Mouse (Mus musculus) small intestine, adult 2 months (tissue): ENCODE results near the gene Nell1.

ENCODE experiments used
- CTCF ChIP-seq: fragments of 200-500 bp; IDR thresholded peaks from 2 replicates; pipeline ENCODE4 v1.5.1; 2012; ENCODE audit warnings: low read depth, mild to moderate bottlenecking, control low read depth, inconsistent platforms, low read length, moderate library complexity, mixed read lengths; ENCODE audit not compliant: insufficient replicate concordance, insufficient read length; ENCODE audit errors: extremely low read depth
- POLR2A ChIP-seq: fragments of 200-500 bp; IDR thresholded peaks from 2 replicates; pipeline ENCODE4 v1.6.1; 2012; ENCODE audit warnings: low read depth, mild to moderate bottlenecking, control low read depth, inconsistent platforms, low read length, moderate library complexity

DNA sequence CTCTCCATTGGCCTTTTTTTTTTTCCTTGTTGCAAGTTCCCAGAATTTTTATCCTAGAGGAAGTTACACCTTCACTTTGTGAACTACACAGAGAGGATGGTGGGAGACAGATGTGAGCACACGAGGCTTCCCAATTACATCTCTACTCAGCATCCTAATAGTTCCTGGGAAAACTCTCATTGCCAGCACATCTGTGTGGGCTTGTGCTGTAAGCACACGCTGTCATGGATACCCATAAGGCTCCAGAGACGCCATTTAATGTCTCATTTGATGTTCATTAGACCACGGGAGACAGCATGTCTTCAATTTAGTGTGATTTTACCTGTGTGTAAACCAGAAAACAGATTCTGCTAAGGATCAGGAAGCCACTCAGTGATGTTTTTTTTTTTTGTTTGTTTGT is 253.6 kb downstream of the Nell1 start:
- no peak for TF ChIP-seq POLR2A
- no peak for TF ChIP-seq CTCF
